Mouse (Mus musculus) liver, embryonic 14.5 days (tissue): Measurements from ENCODE around the gene Dpp8.

Source experiments
- CTCF ChIP-seq: IDR thresholded peaks from 2 replicates; pipeline ENCODE4 v1.5.1; 2016; ENCODE audit warnings: antibody characterized with exemption, low read depth, control low read depth
- EP300 ChIP-seq: IDR thresholded peaks from 2 replicates; pipeline ENCODE4 v1.6.1; 2016; ENCODE audit warnings: antibody characterized with exemption, low read depth

DNA sequence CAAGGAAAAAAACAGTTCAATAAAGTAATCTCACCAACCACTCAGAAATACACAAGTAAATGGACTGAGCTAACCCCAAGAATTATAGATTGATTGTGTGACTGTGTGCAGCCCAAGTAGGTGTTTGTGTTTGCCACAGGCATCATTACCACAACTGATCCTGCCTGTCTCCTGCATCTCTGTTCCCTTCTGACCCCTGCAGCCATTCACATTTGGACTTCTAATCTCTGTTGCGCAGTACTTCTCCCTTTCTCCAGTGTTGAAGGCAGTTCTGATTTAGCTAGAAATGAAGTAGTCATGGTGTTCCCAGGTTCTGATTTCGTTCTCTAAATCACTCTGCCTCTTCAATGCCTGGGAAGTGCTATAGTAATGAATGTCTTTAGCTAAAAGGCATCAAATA lies 44.6 kb upstream of the Dpp8 start:
- TF ChIP-seq CTCF = no peak
- no peak for TF ChIP-seq EP300
